Mouse (Mus musculus): ENCODE data around the gene Srp14. TPM values are rescaled to one million over a fixed set of nuclear protein-coding genes. Genes with fewer than 3 reads are reported as not detected.

Srp14 gene
- polyA plus RNA-seq, 1 experiment from 2014 or later, result 175 TPM

- ATAC-seq (ENCODE audit: low FRiP score, low TSS enrichment) (peak; percentile 89), DNase-seq (ENCODE audit: low spot score) (peak; percentile 74)
- no peak overlapping the region for H3K4me3 ChIP-seq (ENCODE audit: low read depth, low read length)
- H3K9me3 ChIP-seq (ENCODE audit: control insufficient read depth, low read length), result no peaks in the 10 kb centered on the region
- H3K4me1 ChIP-seq (replicated peaks; ENCODE audit: control insufficient read depth, insufficient read depth), result peaks cover 7% of the 10 kb centered on the region; the same call in 1 of the 2 replicates
- TF ChIP-seq CTCF (IDR thresholded peaks at IDR 0.05; ENCODE audit: low read depth) (no peak), EP300 (optimal IDR thresholded peaks at IDR 0.05) (no peak)
- WGBS, result 41% methylated on average over 9 of the region's 9 CpGs
- H3K36me3 ChIP-seq (ENCODE audit: control insufficient read depth, insufficient read depth, low read length), result no peaks in the 10 kb centered on the region
- H3K4me2 ChIP-seq (replicated peaks; ENCODE audit: low read depth), result no peak overlapping the region
- H3K9ac ChIP-seq (ENCODE audit: low read length), result no peak overlapping the region
- no peaks in the 10 kb centered on the region for H3K27me3 ChIP-seq (ENCODE audit: control insufficient read depth, insufficient read depth, low read length)
- peak overlapping the region; percentile 73 for H3K27ac ChIP-seq (replicated peaks)
These were observed 40.8 kb upstream of the Srp14 start for GRCm38 (mm10) chr2:118520042-118520933.

DNA sequence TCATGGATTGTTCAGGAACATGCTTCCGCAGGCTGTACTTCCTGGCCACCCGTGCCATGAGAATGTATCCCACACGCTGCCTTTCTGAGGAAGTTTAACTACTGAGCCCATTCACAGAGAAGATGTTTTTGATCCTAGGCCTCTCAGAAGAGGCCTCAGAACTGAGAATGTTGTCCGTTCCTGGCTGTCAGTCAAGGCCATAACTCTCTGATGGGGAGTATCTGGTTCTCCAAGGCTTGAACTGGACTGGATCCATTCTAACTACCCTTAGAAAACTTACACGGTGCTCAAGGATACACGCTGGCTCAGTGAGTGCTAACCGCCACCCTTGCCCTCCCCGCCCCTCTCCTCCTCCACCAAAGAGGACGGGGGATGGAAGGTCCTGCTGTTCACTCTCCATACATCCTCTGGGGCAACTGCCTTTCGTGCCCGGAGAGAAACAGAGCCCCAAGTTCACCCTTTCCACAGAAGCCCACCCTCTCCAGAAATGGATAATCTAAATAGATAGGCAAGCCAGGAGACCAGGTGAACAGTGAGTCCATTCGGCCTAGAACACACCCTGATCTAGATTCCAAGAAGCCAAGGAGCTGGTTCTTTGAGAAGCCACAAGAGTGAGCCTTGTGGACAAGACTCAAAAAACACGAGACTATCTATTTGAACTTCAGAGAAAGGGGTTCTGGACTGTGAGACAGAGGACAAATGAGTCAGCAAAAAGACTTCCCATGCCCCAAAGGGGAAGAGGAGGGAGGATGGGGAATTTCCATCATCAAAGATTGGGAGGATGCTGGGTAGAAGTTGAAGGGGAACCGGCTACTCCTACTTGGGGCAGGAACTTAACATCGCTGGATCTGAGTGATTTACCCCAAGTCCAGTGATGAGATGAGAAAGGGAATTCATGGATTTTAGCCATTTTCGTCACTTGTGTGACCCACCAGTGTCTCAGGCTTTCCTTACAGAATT lies 33.2 kb upstream of the Srp14 start:
- H3K4me3 ChIP-seq (ENCODE audit: low read depth, low read length), result no peak overlapping the region
- TF ChIP-seq CTCF (IDR thresholded peaks at IDR 0.05; ENCODE audit: low read depth), result no peak
- no peak for TF ChIP-seq EP300 (optimal IDR thresholded peaks at IDR 0.05)
- H3K27me3 ChIP-seq (ENCODE audit: control insufficient read depth, insufficient read depth, low read length), result no peaks in the 10 kb centered on the region
- DNase-seq (ENCODE audit: low spot score), result no peak
- H3K9ac ChIP-seq (ENCODE audit: low read length), result no peak overlapping the region
- 73% methylated on average over 16 of the region's 16 CpGs for WGBS
- no peak overlapping the region for H3K4me2 ChIP-seq (replicated peaks; ENCODE audit: low read depth)
- H3K9me3 ChIP-seq (ENCODE audit: control insufficient read depth, low read length), result no peaks in the 10 kb centered on the region
- H3K27ac ChIP-seq (replicated peaks), result peak overlapping the region; percentile 45; the same call in 1 of the 2 replicates
- no peak for ATAC-seq (ENCODE audit: low FRiP score, low TSS enrichment)
- H3K36me3 ChIP-seq (ENCODE audit: control insufficient read depth, insufficient read depth, low read length), result no peaks in the 10 kb centered on the region
- H3K4me1 ChIP-seq (replicated peaks; ENCODE audit: control insufficient read depth, insufficient read depth), result peaks cover 5% of the 10 kb centered on the region

DNA sequence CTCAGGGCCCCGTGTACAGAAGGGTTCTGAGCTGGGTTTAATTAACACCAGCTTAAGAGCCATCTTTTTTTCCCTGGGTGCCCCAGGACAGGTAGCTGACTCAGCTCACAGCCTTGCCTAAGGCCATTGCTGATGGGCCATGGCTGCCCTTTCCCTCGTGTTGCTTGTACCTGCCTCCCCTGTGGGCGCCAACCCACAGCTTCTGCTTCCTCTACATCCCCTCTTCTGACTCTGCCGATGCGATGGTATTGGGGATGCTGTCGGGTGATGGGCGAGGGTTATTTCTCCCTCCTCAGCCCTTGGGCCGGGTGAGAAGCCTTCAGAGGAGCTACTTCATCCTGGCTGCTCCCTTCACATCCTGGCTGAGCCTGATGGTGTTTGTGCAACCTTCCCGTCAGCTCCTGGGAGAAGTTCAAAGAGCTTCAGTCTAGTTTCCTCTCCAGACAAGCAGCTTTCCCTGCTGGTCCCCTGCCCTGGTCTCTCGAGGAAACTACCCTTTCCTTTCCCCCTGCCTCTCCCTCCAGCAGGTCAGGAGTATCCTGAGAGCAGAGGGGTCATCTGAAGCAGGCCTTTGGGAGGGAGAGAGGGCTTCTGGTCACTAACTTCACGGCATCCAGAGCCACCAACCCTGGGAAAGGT lies 32.4 kb upstream of the Srp14 start:
- no peak for ATAC-seq (ENCODE audit: low FRiP score, low TSS enrichment)
- H3K27ac ChIP-seq (replicated peaks), result peak overlapping the region; percentile 45; the same call in 1 of the 2 replicates

GRCm38 (mm10) chr2:118510447-118511310 lies 31.2 kb upstream of the Srp14 start:
- peak; percentile 94 for ATAC-seq (ENCODE audit: low FRiP score, low TSS enrichment)
- 39% methylated on average over 29 of the region's 29 CpGs for WGBS
- no peak overlapping the region; the same call in 1 of the 2 replicates for H3K4me2 ChIP-seq (replicated peaks; ENCODE audit: low read depth)

More for the DNA sequence above, 32.4 kb upstream of the Srp14 start:
- H3K9me3 ChIP-seq (ENCODE audit: control insufficient read depth, low read length), result no peaks in the 10 kb centered on the region
- DNase-seq (ENCODE audit: low spot score), result no peak
- H3K36me3 ChIP-seq (ENCODE audit: control insufficient read depth, insufficient read depth, low read length), result no peaks in the 10 kb centered on the region
- WGBS, result 58% methylated on average over 11 of the region's 11 CpGs
- TF ChIP-seq CTCF (IDR thresholded peaks at IDR 0.05; ENCODE audit: low read depth) (no peak), EP300 (optimal IDR thresholded peaks at IDR 0.05) (no peak)
- no peaks in the 10 kb centered on the region for H3K27me3 ChIP-seq (ENCODE audit: control insufficient read depth, insufficient read depth, low read length)
- H3K4me1 ChIP-seq (replicated peaks; ENCODE audit: control insufficient read depth, insufficient read depth), result peaks cover 5% of the 10 kb centered on the region
- H3K4me2 ChIP-seq (replicated peaks; ENCODE audit: low read depth), result no peak overlapping the region
- no peak overlapping the region for H3K4me3 ChIP-seq (ENCODE audit: low read depth, low read length)
- no peak overlapping the region for H3K9ac ChIP-seq (ENCODE audit: low read length)

More at GRCm38 (mm10) chr2:118510447-118511310, 31.2 kb upstream of the Srp14 start:
- DNase-seq (ENCODE audit: low spot score), result peak; percentile 92
- TF ChIP-seq CTCF (IDR thresholded peaks at IDR 0.05; ENCODE audit: low read depth) (no peak), EP300 (optimal IDR thresholded peaks at IDR 0.05) (no peak)
- peak overlapping the region; percentile 45 for H3K27ac ChIP-seq (replicated peaks)
- no peaks in the 10 kb centered on the region for H3K9me3 ChIP-seq (ENCODE audit: control insufficient read depth, low read length)
- peak overlapping the region; percentile 41; the same call in 1 of the 2 replicates for H3K9ac ChIP-seq (ENCODE audit: low read length)
- H3K4me3 ChIP-seq (ENCODE audit: low read depth, low read length), result no peak overlapping the region
- H3K4me1 ChIP-seq (replicated peaks; ENCODE audit: control insufficient read depth, insufficient read depth), result peaks cover 5% of the 10 kb centered on the region
- H3K27me3 ChIP-seq (ENCODE audit: control insufficient read depth, insufficient read depth, low read length), result no peaks in the 10 kb centered on the region
- H3K36me3 ChIP-seq (ENCODE audit: control insufficient read depth, insufficient read depth, low read length), result no peaks in the 10 kb centered on the region

Data from stomach, postnatal 0 days (tissue).